Mouse (Mus musculus): Measurements from ENCODE around the gene Sgpl1. TPM values are rescaled to one million over a fixed set of nuclear protein-coding genes. Genes with fewer than 3 reads are reported as not detected.
A peak's percentile ranks its signal among the peaks of the same experiment; 100 is the strongest.

The Sgpl1 gene
- polyA plus RNA-seq, 1 experiment from 2014 or later = 91.0 TPM

- WGBS = 0% methylated on average over 11 of the region's 14 CpGs
- H3K36me3 ChIP-seq (ENCODE audit: control insufficient read depth, insufficient read depth, low read length) = no peaks in the 10 kb centered on the region
- no peaks in the 10 kb centered on the region for H3K27me3 ChIP-seq (ENCODE audit: control insufficient read depth, insufficient read depth, low read length)
- no peaks in the 10 kb centered on the region for H3K9me3 ChIP-seq (ENCODE audit: control insufficient read depth, low read length)
- peak overlapping the region; percentile 92 for H3K4me2 ChIP-seq (ENCODE audit: low read depth, severe bottlenecking)
- peaks cover 3% of the 10 kb centered on the region for H3K4me1 ChIP-seq (ENCODE audit: control insufficient read depth, insufficient read depth, low read length)
- H3K4me3 ChIP-seq (ENCODE audit: low read depth, low read length) = peak overlapping the region; percentile 75
- peak overlapping the region; percentile 83 for H3K9ac ChIP-seq (ENCODE audit: low read length)
- peak; percentile 44 for ATAC-seq (ENCODE audit: insufficient number of reproducible peaks, low FRiP score, low TSS enrichment, low read depth)
- no peak for DNase-seq (ENCODE audit: low spot score)
- H3K27ac ChIP-seq (replicated peaks; ENCODE audit: low read depth, low read length) = peak overlapping the region; percentile 92
Observed at GRCm38 (mm10) chr10:61146807-61147156, 721 bp downstream of the Sgpl1 start.

GRCm38 (mm10) chr10:61146119-61146806 lies 1.2 kb downstream of the Sgpl1 start:
- Histone ChIP-seq H3K4me1 (ENCODE audit: control insufficient read depth, insufficient read depth, low read length) (peaks cover 3% of the 10 kb centered on the region), H3K36me3 (ENCODE audit: control insufficient read depth, insufficient read depth, low read length) (no peaks in the 10 kb centered on the region), H3K27me3 (ENCODE audit: control insufficient read depth, insufficient read depth, low read length) (no peaks in the 10 kb centered on the region), H3K4me3 (ENCODE audit: low read depth, low read length) (peak overlapping the region; percentile 75), H3K9me3 (ENCODE audit: control insufficient read depth, low read length) (no peaks in the 10 kb centered on the region), H3K9ac (ENCODE audit: low read length) (peak overlapping the region; percentile 83), H3K27ac (replicated peaks; ENCODE audit: low read depth, low read length) (peak overlapping the region; percentile 92), H3K4me2 (ENCODE audit: low read depth, severe bottlenecking) (peak overlapping the region; percentile 92)
- under 1% methylated on average over 50 of the region's 53 CpGs for WGBS
- DNase-seq (ENCODE audit: low spot score) (peak; percentile 75), ATAC-seq (ENCODE audit: insufficient number of reproducible peaks, low FRiP score, low TSS enrichment, low read depth) (peak; percentile 52)

GRCm38 (mm10) chr10:61145766-61146118 lies 1.8 kb downstream of the Sgpl1 start:
- Histone ChIP-seq H3K4me1 (ENCODE audit: control insufficient read depth, insufficient read depth, low read length) (peaks cover 3% of the 10 kb centered on the region), H3K27ac (replicated peaks; ENCODE audit: low read depth, low read length) (peak overlapping the region; percentile 92; the same call in 1 of the 2 replicates), H3K4me3 (ENCODE audit: low read depth, low read length) (peak overlapping the region; percentile 75), H3K9me3 (ENCODE audit: control insufficient read depth, low read length) (no peaks in the 10 kb centered on the region), H3K4me2 (ENCODE audit: low read depth, severe bottlenecking) (peak overlapping the region; percentile 92), H3K9ac (ENCODE audit: low read length) (peak overlapping the region; percentile 83), H3K36me3 (ENCODE audit: control insufficient read depth, insufficient read depth, low read length) (no peaks in the 10 kb centered on the region), H3K27me3 (ENCODE audit: control insufficient read depth, insufficient read depth, low read length) (no peaks in the 10 kb centered on the region)
- ATAC-seq (ENCODE audit: insufficient number of reproducible peaks, low FRiP score, low TSS enrichment, low read depth) (no peak), DNase-seq (ENCODE audit: low spot score) (no peak)
- WGBS = 3% methylated on average over 3 of the region's 3 CpGs

GRCm38 (mm10) chr10:61143343-61143742 lies 4.2 kb downstream of the Sgpl1 start:
- no peak for ATAC-seq (ENCODE audit: insufficient number of reproducible peaks, low FRiP score, low TSS enrichment, low read depth)
- DNase-seq (ENCODE audit: low spot score) = no peak
- no peak overlapping the region for H3K4me3 ChIP-seq (ENCODE audit: low read depth, low read length)
- H3K36me3 ChIP-seq (ENCODE audit: control insufficient read depth, insufficient read depth, low read length) = no peaks in the 10 kb centered on the region; the same call in 1 of the 2 replicates
- H3K27ac ChIP-seq (replicated peaks; ENCODE audit: low read depth, low read length) = no peak overlapping the region
- no peaks in the 10 kb centered on the region for H3K9me3 ChIP-seq (ENCODE audit: control insufficient read depth, low read length)
- H3K4me1 ChIP-seq (ENCODE audit: control insufficient read depth, insufficient read depth, low read length) = peaks cover 3% of the 10 kb centered on the region
- no peaks in the 10 kb centered on the region for H3K27me3 ChIP-seq (ENCODE audit: control insufficient read depth, insufficient read depth, low read length)
- 94% methylated on average over 2 of the region's 2 CpGs for WGBS
- no peak overlapping the region for H3K4me2 ChIP-seq (ENCODE audit: low read depth, severe bottlenecking)
- H3K9ac ChIP-seq (ENCODE audit: low read length) = no peak overlapping the region

- H3K4me3 ChIP-seq (ENCODE audit: low read depth, low read length) = no peak overlapping the region
- H3K36me3 ChIP-seq (ENCODE audit: control insufficient read depth, insufficient read depth, low read length) = no peaks in the 10 kb centered on the region; the same call in 1 of the 2 replicates
- H3K27me3 ChIP-seq (ENCODE audit: control insufficient read depth, insufficient read depth, low read length) = no peaks in the 10 kb centered on the region
- H3K27ac ChIP-seq (replicated peaks; ENCODE audit: low read depth, low read length) = no peak overlapping the region
- no peak overlapping the region for H3K4me2 ChIP-seq (ENCODE audit: low read depth, severe bottlenecking)
- H3K9ac ChIP-seq (ENCODE audit: low read length) = no peak overlapping the region
- no peaks in the 10 kb centered on the region for H3K4me1 ChIP-seq (ENCODE audit: control insufficient read depth, insufficient read depth, low read length)
- WGBS = 78% methylated on average over 1 of the region's 1 CpGs
- no peaks in the 10 kb centered on the region for H3K9me3 ChIP-seq (ENCODE audit: control insufficient read depth, low read length)
- DNase-seq (ENCODE audit: low spot score) (no peak), ATAC-seq (ENCODE audit: insufficient number of reproducible peaks, low FRiP score, low TSS enrichment, low read depth) (no peak)
Observed at GRCm38 (mm10) chr10:61137567-61137966, 9.9 kb downstream of the Sgpl1 start.

GRCm38 (mm10) chr10:61135226-61135839 lies 12.2 kb downstream of the Sgpl1 start:
- ATAC-seq (ENCODE audit: insufficient number of reproducible peaks, low FRiP score, low TSS enrichment, low read depth) (no peak), DNase-seq (ENCODE audit: low spot score) (no peak)
- Histone ChIP-seq H3K4me1 (ENCODE audit: control insufficient read depth, insufficient read depth, low read length) (no peaks in the 10 kb centered on the region), H3K9ac (ENCODE audit: low read length) (no peak overlapping the region), H3K4me3 (ENCODE audit: low read depth, low read length) (no peak overlapping the region), H3K4me2 (ENCODE audit: low read depth, severe bottlenecking) (no peak overlapping the region), H3K27ac (replicated peaks; ENCODE audit: low read depth, low read length) (no peak overlapping the region), H3K36me3 (ENCODE audit: control insufficient read depth, insufficient read depth, low read length) (no peaks in the 10 kb centered on the region; the same call in 1 of the 2 replicates), H3K27me3 (ENCODE audit: control insufficient read depth, insufficient read depth, low read length) (no peaks in the 10 kb centered on the region), H3K9me3 (ENCODE audit: control insufficient read depth, low read length) (no peaks in the 10 kb centered on the region)
- 56% methylated on average over 3 of the region's 3 CpGs for WGBS

- no peak for ATAC-seq (ENCODE audit: insufficient number of reproducible peaks, low FRiP score, low TSS enrichment, low read depth)
- no peak overlapping the region for H3K9ac ChIP-seq (ENCODE audit: low read length)
- DNase-seq (ENCODE audit: low spot score) = no peak
- WGBS = 93% methylated on average over 4 of the region's 4 CpGs
- H3K27ac ChIP-seq (replicated peaks; ENCODE audit: low read depth, low read length) = no peak overlapping the region
- no peaks in the 10 kb centered on the region; the same call in 1 of the 2 replicates for H3K36me3 ChIP-seq (ENCODE audit: control insufficient read depth, insufficient read depth, low read length)
- no peaks in the 10 kb centered on the region for H3K27me3 ChIP-seq (ENCODE audit: control insufficient read depth, insufficient read depth, low read length)
- no peak overlapping the region for H3K4me3 ChIP-seq (ENCODE audit: low read depth, low read length)
- H3K4me1 ChIP-seq (ENCODE audit: control insufficient read depth, insufficient read depth, low read length) = no peaks in the 10 kb centered on the region
- H3K9me3 ChIP-seq (ENCODE audit: control insufficient read depth, low read length) = no peaks in the 10 kb centered on the region
- H3K4me2 ChIP-seq (ENCODE audit: low read depth, severe bottlenecking) = no peak overlapping the region
Observed at GRCm38 (mm10) chr10:61134041-61134440, 13.5 kb downstream of the Sgpl1 start.

GRCm38 (mm10) chr10:61130959-61131358 lies 16.5 kb downstream of the Sgpl1 start:
- ATAC-seq (ENCODE audit: insufficient number of reproducible peaks, low FRiP score, low TSS enrichment, low read depth) (no peak), DNase-seq (ENCODE audit: low spot score) (no peak)
- no peaks in the 10 kb centered on the region for H3K4me1 ChIP-seq (ENCODE audit: control insufficient read depth, insufficient read depth, low read length)
- WGBS = 65% methylated on average over 3 of the region's 3 CpGs
- H3K4me2 ChIP-seq (ENCODE audit: low read depth, severe bottlenecking) = no peak overlapping the region
- H3K4me3 ChIP-seq (ENCODE audit: low read depth, low read length) = no peak overlapping the region
- H3K9ac ChIP-seq (ENCODE audit: low read length) = no peak overlapping the region
- peaks cover 2% of the 10 kb centered on the region; the same call in 1 of the 2 replicates for H3K36me3 ChIP-seq (ENCODE audit: control insufficient read depth, insufficient read depth, low read length)
- no peak overlapping the region for H3K27ac ChIP-seq (replicated peaks; ENCODE audit: low read depth, low read length)
- no peaks in the 10 kb centered on the region for H3K9me3 ChIP-seq (ENCODE audit: control insufficient read depth, low read length)
- no peaks in the 10 kb centered on the region for H3K27me3 ChIP-seq (ENCODE audit: control insufficient read depth, insufficient read depth, low read length)

Data from limb, embryonic 11.5 days (tissue).